Mouse (Mus musculus) skeletal muscle tissue, postnatal 0 days (tissue): ENCODE measurements around the gene Grpel1. TPM values are rescaled to one million over a fixed set of nuclear protein-coding genes. Genes with fewer than 3 reads are reported as not detected.

Experiments
- polyA plus RNA-seq: library from polyadenylated mRNA; unstranded; fragments of >200 nt; fragmentation: Nextera tagmentation; extraction: Ambion mirVana; gene quantifications from 2 replicates; pipeline ENCODE4 v1.2.1, GENCODE M21; 2015

The Grpel1 gene
- polyA plus RNA-seq: 62.6 and 66.9 TPM in 2 replicates

DNA sequence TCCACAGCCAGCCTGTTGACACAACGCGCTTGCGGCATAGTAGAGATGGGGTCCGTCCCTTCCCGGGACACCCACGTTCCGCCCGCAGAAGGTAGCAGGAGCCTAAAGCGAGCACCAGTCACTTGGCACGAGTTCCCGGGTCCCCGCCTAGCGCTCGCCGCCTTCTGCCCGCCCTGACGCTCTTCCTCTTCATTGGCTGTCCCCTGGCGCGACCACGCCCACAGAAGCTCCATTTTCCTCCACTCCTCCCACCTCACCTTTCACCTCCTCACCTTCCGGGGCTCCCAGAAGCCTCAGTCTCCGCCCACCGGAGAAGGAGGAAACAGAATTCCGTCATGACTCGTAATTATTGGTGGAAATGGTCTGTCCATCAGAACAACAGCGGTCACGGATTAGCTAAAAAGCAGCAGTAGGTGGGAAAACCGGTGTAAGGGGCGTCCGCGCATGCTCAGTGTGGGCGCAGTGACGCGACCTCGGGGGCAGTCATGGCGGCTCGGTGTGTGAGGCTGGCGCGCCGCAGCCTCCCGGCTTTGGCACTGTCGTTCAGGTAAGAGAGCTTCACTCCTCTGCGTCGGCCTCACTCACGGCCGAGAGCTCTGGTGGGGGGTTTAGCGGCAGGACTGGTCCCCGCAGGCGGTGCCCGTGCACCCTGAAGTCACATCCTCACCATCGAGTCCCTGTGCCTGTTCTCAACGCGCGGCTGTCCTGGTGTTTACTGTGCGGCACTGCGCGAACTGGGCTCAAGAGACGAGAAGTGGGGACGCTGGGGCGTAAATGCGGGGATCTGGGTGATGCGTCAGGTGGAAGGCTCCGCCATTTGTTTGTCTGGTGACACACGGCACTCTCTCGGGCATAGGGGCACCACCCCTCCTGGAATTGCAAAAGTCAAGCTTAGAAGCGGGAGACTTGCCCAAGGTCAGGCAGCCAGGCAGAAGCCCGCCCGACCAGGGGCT lies at the start of gene Grpel1:
TSS of gene Grpel1 (plus strand) at position 290 of the 953 bp plus-strand sequence.

DNA sequence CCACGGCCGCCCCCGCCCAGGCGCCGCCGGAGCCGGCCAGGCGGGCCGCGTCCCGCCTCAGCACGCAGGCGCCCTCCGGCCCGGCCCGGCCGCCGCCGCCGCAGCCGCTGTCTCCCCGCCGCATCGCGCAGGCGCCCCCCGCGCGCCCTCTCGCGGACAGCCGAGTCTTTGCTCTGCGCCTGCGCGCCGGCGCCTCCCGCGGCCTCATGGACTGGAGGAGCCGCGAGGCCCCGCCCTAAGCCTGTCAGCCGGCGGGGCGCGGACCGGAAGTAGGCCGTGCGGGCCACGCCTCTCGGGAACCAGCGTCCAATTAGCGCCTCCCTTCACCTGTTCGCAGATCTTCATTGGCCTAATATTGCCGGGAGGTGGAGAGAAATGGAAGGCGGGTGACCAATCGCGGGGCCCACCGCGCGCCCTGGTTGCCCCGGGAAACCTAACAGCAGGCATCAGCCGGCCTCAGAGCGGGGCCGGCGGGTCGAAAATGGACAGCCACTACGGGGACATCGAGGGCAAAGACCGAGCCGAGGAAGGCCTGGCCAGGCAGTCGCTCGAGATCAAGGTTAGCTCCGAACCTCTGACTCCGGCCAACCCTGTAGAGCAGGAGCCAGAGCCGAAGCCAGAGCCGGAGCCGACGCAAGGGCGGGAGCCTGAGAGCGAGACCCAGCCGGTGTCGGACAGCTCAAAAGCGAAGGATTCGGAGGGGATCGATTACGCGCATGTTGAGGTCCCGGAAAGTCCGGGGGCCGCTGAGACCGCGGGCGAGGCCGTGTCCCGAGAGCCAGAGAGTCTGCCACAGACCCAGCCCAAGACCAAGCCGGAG lies 19.6 kb downstream of the Grpel1 start, which contains the start of the genes Tada2b and Ccdc96:
TSS of gene Tada2b (minus strand) at position 115 of the 820 bp plus-strand sequence.
TSS of gene Ccdc96 (plus strand) at position 418 of the 820 bp plus-strand sequence.

Other genes starting within 250 kb of the Grpel1 start
- 11.7 and 13.6 TPM in 2 replicates for gene Sorcs2, start 66.9 kb upstream of the Grpel1 start, polyA plus RNA-seq
- gene Tada2b, start 19.3 kb downstream of the Grpel1 start, polyA plus RNA-seq: 1.1 and 1.2 TPM in 2 replicates
- 0.05 and 0.06 TPM in 2 replicates for gene Ccdc96, start 19.6 kb downstream of the Grpel1 start, polyA plus RNA-seq
- 8.7 and 11.2 TPM in 2 replicates for gene Tbc1d14, start 128.3 kb downstream of the Grpel1 start, polyA plus RNA-seq
- 22.7 and 23.0 TPM in 2 replicates for gene D5Ertd579e, start 231.0 kb downstream of the Grpel1 start, polyA plus RNA-seq